Mouse (Mus musculus) liver, adult 2 months (tissue): ENCODE data around the gene Twist2. TPM values are rescaled to one million over a fixed set of nuclear protein-coding genes. Genes with fewer than 3 reads are reported as not detected.

ENCODE experiments used
- DNase-seq: peaks from one replicate; pipeline ENCODE4 v3.0.0-alpha.2; 2011; ENCODE audit warnings: low read depth, low spot score; ENCODE audit errors: extremely low read depth
- H3K27ac ChIP-seq: fragments of 200-500 bp; replicated peaks from 2 replicates; pipeline ENCODE4 v1.5.1; 2012; ENCODE audit warnings: low read depth, mild to moderate bottlenecking, control low read depth, inconsistent platforms, low read length; ENCODE audit not compliant: insufficient read depth
- H3K27me3 ChIP-seq: fragments of 200-500 bp; 2 replicates; pipeline ENCODE4 v1.6.1; 2012; ENCODE audit warnings: mild to moderate bottlenecking, moderate library complexity, low read length, inconsistent platforms; ENCODE audit not compliant: control insufficient read depth, insufficient read depth
- H3K36me3 ChIP-seq: fragments of 200-500 bp; 2 replicates; pipeline ENCODE4 v1.6.1; 2012; ENCODE audit warnings: low read length, inconsistent platforms; ENCODE audit not compliant: control insufficient read depth, insufficient read depth
- H3K4me1 ChIP-seq: fragments of 200-500 bp; 2 replicates; pipeline ENCODE4 v1.6.1; 2011; ENCODE audit warnings: low read length; ENCODE audit not compliant: control insufficient read depth, insufficient read depth
- H3K4me3 ChIP-seq: fragments of 200-500 bp; 2 replicates; pipeline ENCODE4 v1.5.1; 2011; ENCODE audit warnings: low read depth, mild to moderate bottlenecking, control low read depth, low read length, moderate library complexity; ENCODE audit not compliant: insufficient read depth
- H3K79me2 ChIP-seq: fragments of 200-500 bp; 2 replicates; pipeline ENCODE4 v1.6.1; 2012; ENCODE audit warnings: inconsistent platforms, mild to moderate bottlenecking, low read length, moderate library complexity; ENCODE audit not compliant: control insufficient read depth, insufficient read depth
- H3K9ac ChIP-seq: fragments of 200-500 bp; 2 replicates; pipeline ENCODE4 v1.6.1; 2012; ENCODE audit warnings: low read depth, mild to moderate bottlenecking, control low read depth, inconsistent platforms, low read length
- CTCF ChIP-seq: fragments of 200-500 bp; IDR thresholded peaks from 2 replicates; pipeline ENCODE4 v1.5.1; 2011; ENCODE audit warnings: low read depth, low read length, control low read depth
- POLR2A ChIP-seq: fragments of 200-500 bp; IDR thresholded peaks from 2 replicates; pipeline ENCODE4 v1.6.1; 2011; ENCODE audit warnings: low read length, control low read depth; ENCODE audit not compliant: insufficient read depth; ENCODE audit errors: extremely low read depth
- WGBS: fragments of 180-500 bp; shearing (Covaris S2); methylation state at CpG from one replicate; pipeline ENCODE4 v1.1.7; 2018; 5-methylcytosine and 5-hydroxymethylcytosine counted together
- polyA plus RNA-seq: library from polyadenylated mRNA; depleted of rRNA; stranded (reverse); fragments of >200 nt; gene quantifications from 2 replicates; pipeline ENCODE4 v1.2.3, GENCODE M21; 2012
- total RNA-seq: library from RNA; depleted of rRNA; stranded (reverse); fragments of >200 nt; gene quantifications from 2 replicates; pipeline ENCODE4 v1.2.3, GENCODE M21; 2014

Twist2 gene
- total and polyA plus RNA-seq, 2 experiments = 0.16 TPM; not detected in 1

- Histone ChIP-seq H3K27me3 (no peaks in the 10 kb centered on the region), H3K4me3 (no peak overlapping the region), H3K27ac (no peak overlapping the region), H3K4me1 (peaks cover 2% of the 10 kb centered on the region), H3K79me2 (no peaks in the 10 kb centered on the region), H3K9ac (no peak overlapping the region), H3K36me3 (no peaks in the 10 kb centered on the region)
- TF ChIP-seq CTCF = no peak
- TF ChIP-seq POLR2A = no peak
- DNase-seq = peak; percentile 98
- WGBS = 12% methylated on average over 5 of the region's 5 CpGs
Observed at GRCm38 (mm10) chr1:91883115-91883514, 81.9 kb downstream of the Twist2 start.

- H3K27me3 ChIP-seq = no peaks in the 10 kb centered on the region
- peaks cover 11% of the 10 kb centered on the region for H3K4me1 ChIP-seq
- H3K9ac ChIP-seq = no peak overlapping the region
- DNase-seq = peak; percentile 65
- WGBS = 68% methylated on average over 11 of the region's 11 CpGs
- H3K36me3 ChIP-seq = no peaks in the 10 kb centered on the region
- H3K4me3 ChIP-seq = no peak overlapping the region
- H3K79me2 ChIP-seq = no peaks in the 10 kb centered on the region
- TF ChIP-seq CTCF = no peak
- no peak for TF ChIP-seq POLR2A
- peak overlapping the region; percentile 74 for H3K27ac ChIP-seq
Observed at GRCm38 (mm10) chr1:91893598-91893997, 92.3 kb downstream of the Twist2 start.

- no peak overlapping the region for H3K4me3 ChIP-seq
- TF ChIP-seq CTCF (no peak), POLR2A (no peak)
- H3K79me2 ChIP-seq = no peaks in the 10 kb centered on the region
- DNase-seq = peak; percentile 94
- H3K27ac ChIP-seq = peak overlapping the region; percentile 74
- peaks cover 11% of the 10 kb centered on the region for H3K4me1 ChIP-seq
- no peak overlapping the region for H3K9ac ChIP-seq
- no peaks in the 10 kb centered on the region for H3K27me3 ChIP-seq
- H3K36me3 ChIP-seq = no peaks in the 10 kb centered on the region
- WGBS = 41% methylated on average over 5 of the region's 5 CpGs
Observed at GRCm38 (mm10) chr1:91894286-91894685, 93.0 kb downstream of the Twist2 start.

- Histone ChIP-seq H3K27me3 (no peaks in the 10 kb centered on the region), H3K36me3 (no peaks in the 10 kb centered on the region), H3K4me1 (peaks cover 11% of the 10 kb centered on the region), H3K27ac (no peak overlapping the region), H3K79me2 (no peaks in the 10 kb centered on the region), H3K4me3 (no peak overlapping the region), H3K9ac (no peak overlapping the region)
- 97% methylated on average over 2 of the region's 2 CpGs for WGBS
- no peak for DNase-seq
- TF ChIP-seq POLR2A (no peak), CTCF (0 out of 2 replicates have a peak, but pooled peaks have one; percentile 6)
Observed at GRCm38 (mm10) chr1:91897078-91897477, 95.8 kb downstream of the Twist2 start.
